Mouse (Mus musculus): ENCODE results near the gene Prlr. TPM values are rescaled to one million over a fixed set of nuclear protein-coding genes. Genes with fewer than 3 reads are reported as not detected.

Gene Prlr
- total and polyA plus RNA-seq, 2 experiments from 2014 or later = 2.4 to 3.4 TPM

GRCm38 (mm10) chr15:10379757-10380458, 202.9 kb downstream of the Prlr start:
- Histone ChIP-seq H3K9me3 (ENCODE audit: low read length) (no peaks in the 10 kb centered on the region), H3K4me3 (ENCODE audit: low read length) (no peak overlapping the region), H3K4me1 (ENCODE audit: insufficient read depth, low read length) (no peaks in the 10 kb centered on the region), H3K27ac (no peak overlapping the region), H3K4me2 (ENCODE audit: low read depth, low read length) (no peak overlapping the region), H3K36me3 (ENCODE audit: insufficient read depth, low read length) (no peaks in the 10 kb centered on the region), H3K9ac (replicated peaks; ENCODE audit: low read length) (no peak overlapping the region), H3K27me3 (ENCODE audit: insufficient read depth, low read length) (no peaks in the 10 kb centered on the region)
- TF ChIP-seq CTCF (IDR thresholded peaks at IDR 0.05; ENCODE audit: low read depth) = no peak
- no peak for DNase-seq (ENCODE audit: low spot score)
- no peak for ATAC-seq
- 93% methylated on average over 3 of the region's 3 CpGs for WGBS

- DNase-seq (ENCODE audit: low spot score) = no peak
- no peaks in the 10 kb centered on the region for H3K9me3 ChIP-seq (ENCODE audit: low read length)
- no peak overlapping the region for H3K4me2 ChIP-seq (ENCODE audit: low read depth, low read length)
- no peaks in the 10 kb centered on the region for H3K36me3 ChIP-seq (ENCODE audit: insufficient read depth, low read length)
- no peak overlapping the region for H3K27ac ChIP-seq
- TF ChIP-seq CTCF (IDR thresholded peaks at IDR 0.05; ENCODE audit: low read depth) = no peak
- no peak for ATAC-seq
- H3K4me1 ChIP-seq (ENCODE audit: insufficient read depth, low read length) = no peaks in the 10 kb centered on the region
- 68% methylated on average over 2 of the region's 2 CpGs for WGBS
- H3K4me3 ChIP-seq (ENCODE audit: low read length) = no peak overlapping the region
- no peak overlapping the region for H3K9ac ChIP-seq (replicated peaks; ENCODE audit: low read length)
- no peaks in the 10 kb centered on the region for H3K27me3 ChIP-seq (ENCODE audit: insufficient read depth, low read length)
Measured at GRCm38 (mm10) chr15:10387263-10387662, 210.2 kb downstream of the Prlr start.

Other genes starting within 250 kb of the Prlr start
- gene Gm21973, start 148.1 kb downstream of the Prlr start, total RNA-seq (2014; rRNA removed) = not detected in 2 replicates
- not detected in 2 replicates for gene Gm21973, start 148.1 kb downstream of the Prlr start, polyA plus RNA-seq (2015; fragmentation: Nextera tagmentation; extraction: Ambion mirVana)
- not detected in 2 replicates for gene Agxt2, start 181.3 kb downstream of the Prlr start, total RNA-seq (2014; rRNA removed)
- not detected in 2 replicates for gene Agxt2, start 181.3 kb downstream of the Prlr start, polyA plus RNA-seq (2015; fragmentation: Nextera tagmentation; extraction: Ambion mirVana)

Data from hindbrain, postnatal 0 days (tissue).